Mouse (Mus musculus) embryonic facial prominence, embryonic 11.5 days (tissue): ENCODE data around the gene Sstr2. TPM values are rescaled to one million over a fixed set of nuclear protein-coding genes. Genes with fewer than 3 reads are reported as not detected.

Source experiments
- ATAC-seq: fragments of 200-750 bp; cut with Nextera tagmentation; replicated peaks from 2 replicates; pipeline ENCODE4 v1.8.0; 2017; ENCODE audit warnings: low read depth; ENCODE audit not compliant: insufficient number of reproducible peaks, low FRiP score, low TSS enrichment
- DNase-seq: peaks from one replicate; pipeline ENCODE4 v3.0.0-alpha.2; 2015; ENCODE audit warnings: low spot score
- H3K27ac ChIP-seq: fragments of 300-500 bp; sonication (generic); replicated peaks from 2 replicates; pipeline ENCODE4 v1.5.1; 2014; ENCODE audit warnings: mild to moderate bottlenecking, low read depth, low read length, control low read depth
- H3K27me3 ChIP-seq: fragments of 300-500 bp; sonication (generic); 2 replicates; pipeline ENCODE4 v1.6.1; 2014; ENCODE audit warnings: mild to moderate bottlenecking, low read length, moderate library complexity, mixed read lengths; ENCODE audit not compliant: control insufficient read depth, insufficient read depth
- H3K36me3 ChIP-seq: fragments of 300-500 bp; sonication (generic); replicated peaks from 2 replicates; pipeline ENCODE4 v1.6.1; 2014; ENCODE audit warnings: low read depth, mild to moderate bottlenecking, low read length, moderate library complexity, mixed read lengths; ENCODE audit not compliant: control insufficient read depth, insufficient read depth
- H3K4me1 ChIP-seq: fragments of 300-500 bp; sonication (generic); 2 replicates; pipeline ENCODE4 v1.6.1; 2014; ENCODE audit warnings: low read length, mixed read lengths; ENCODE audit not compliant: control insufficient read depth, insufficient read depth
- H3K4me2 ChIP-seq: fragments of 300-500 bp; sonication (generic); 2 replicates; pipeline ENCODE4 v1.6.1; 2014; ENCODE audit warnings: low read depth, mild to moderate bottlenecking, control low read depth, low read length, moderate library complexity
- H3K4me3 ChIP-seq: fragments of 300-500 bp; sonication (generic); 2 replicates; pipeline ENCODE4 v1.5.1; 2014; ENCODE audit warnings: low read depth, low read length, control low read depth
- H3K9ac ChIP-seq: fragments of 300-500 bp; sonication (generic); replicated peaks from 2 replicates; pipeline ENCODE4 v1.6.1; 2014; ENCODE audit warnings: mild to moderate bottlenecking, control low read depth, low read length
- H3K9me3 ChIP-seq: fragments of 300-500 bp; sonication (generic); replicated peaks from 2 replicates; pipeline ENCODE4 v1.6.1; 2016; ENCODE audit warnings: mild to moderate bottlenecking, low read length, inconsistent platforms, mixed read lengths; ENCODE audit not compliant: control insufficient read depth
- WGBS: fragments of 180-500 bp; shearing (Covaris S2); extraction: QIAGEN DNeasy Blood & Tissue Kit; methylation state at CpG from one replicate; pipeline ENCODE4 v1.1.7; 2014; 5-methylcytosine and 5-hydroxymethylcytosine counted together
- polyA plus RNA-seq: library from polyadenylated mRNA; unstranded; fragments of >200 nt; fragmentation: Nextera tagmentation; extraction: Ambion mirVana; gene quantifications from 2 replicates; pipeline ENCODE4 v1.2.1, GENCODE M21; 2014

Sstr2 gene
- polyA plus RNA-seq, 1 experiment from 2014 or later = 3.3 TPM

GRCm38 (mm10) chr11:113611664-113612611, 7.2 kb upstream of the Sstr2 start:
- H3K4me2 ChIP-seq = 0 out of 2 replicates have a peak overlapping the region, but pooled peaks have one; percentile 19
- H3K4me3 ChIP-seq = no peak overlapping the region
- H3K27me3 ChIP-seq = no peaks in the 10 kb centered on the region; the same call in 1 of the 2 replicates
- no peaks in the 10 kb centered on the region for H3K9me3 ChIP-seq
- H3K9ac ChIP-seq = peak overlapping the region; percentile 8; the same call in 1 of the 2 replicates
- WGBS = 25% methylated on average over 24 of the region's 24 CpGs
- ATAC-seq (peak; percentile 65), DNase-seq (peak; percentile 75)
- H3K36me3 ChIP-seq = no peaks in the 10 kb centered on the region
- peak overlapping the region; percentile 8; the same call in 1 of the 2 replicates for H3K27ac ChIP-seq
- H3K4me1 ChIP-seq = no peaks in the 10 kb centered on the region; the same call in 1 of the 2 replicates

GRCm38 (mm10) chr11:113614476-113614875, 4.7 kb upstream of the Sstr2 start:
- Histone ChIP-seq H3K27ac (no peak overlapping the region), H3K36me3 (no peaks in the 10 kb centered on the region), H3K4me2 (no peak overlapping the region), H3K4me1 (peaks cover 8% of the 10 kb centered on the region), H3K27me3 (peaks cover 12% of the 10 kb centered on the region), H3K4me3 (no peak overlapping the region), H3K9ac (no peak overlapping the region), H3K9me3 (no peaks in the 10 kb centered on the region)
- 76% methylated on average over 6 of the region's 6 CpGs for WGBS
- no peak for DNase-seq
- no peak for ATAC-seq

- Histone ChIP-seq H3K4me3 (no peak overlapping the region), H3K27ac (no peak overlapping the region), H3K9me3 (no peaks in the 10 kb centered on the region), H3K9ac (no peak overlapping the region), H3K36me3 (no peaks in the 10 kb centered on the region), H3K4me2 (no peak overlapping the region), H3K4me1 (peaks cover 9% of the 10 kb centered on the region), H3K27me3 (peaks cover 26% of the 10 kb centered on the region)
- 26% methylated on average over 14 of the region's 14 CpGs for WGBS
- ATAC-seq = no peak
- peak; percentile 84 for DNase-seq
Observed at GRCm38 (mm10) chr11:113617132-113617911, 1.8 kb upstream of the Sstr2 start.

- DNase-seq (no peak), ATAC-seq (no peak)
- peaks cover 9% of the 10 kb centered on the region for H3K4me1 ChIP-seq
- H3K9ac ChIP-seq = no peak overlapping the region
- H3K27ac ChIP-seq = no peak overlapping the region
- H3K4me3 ChIP-seq = peak overlapping the region; percentile 44
- H3K4me2 ChIP-seq = peak overlapping the region; percentile 97
- WGBS = 23% methylated on average over 4 of the region's 4 CpGs
- H3K36me3 ChIP-seq = no peaks in the 10 kb centered on the region
- H3K27me3 ChIP-seq = peaks cover 26% of the 10 kb centered on the region
- no peaks in the 10 kb centered on the region for H3K9me3 ChIP-seq
Observed at GRCm38 (mm10) chr11:113618303-113618671, 855 bp upstream of the Sstr2 start.

DNA sequence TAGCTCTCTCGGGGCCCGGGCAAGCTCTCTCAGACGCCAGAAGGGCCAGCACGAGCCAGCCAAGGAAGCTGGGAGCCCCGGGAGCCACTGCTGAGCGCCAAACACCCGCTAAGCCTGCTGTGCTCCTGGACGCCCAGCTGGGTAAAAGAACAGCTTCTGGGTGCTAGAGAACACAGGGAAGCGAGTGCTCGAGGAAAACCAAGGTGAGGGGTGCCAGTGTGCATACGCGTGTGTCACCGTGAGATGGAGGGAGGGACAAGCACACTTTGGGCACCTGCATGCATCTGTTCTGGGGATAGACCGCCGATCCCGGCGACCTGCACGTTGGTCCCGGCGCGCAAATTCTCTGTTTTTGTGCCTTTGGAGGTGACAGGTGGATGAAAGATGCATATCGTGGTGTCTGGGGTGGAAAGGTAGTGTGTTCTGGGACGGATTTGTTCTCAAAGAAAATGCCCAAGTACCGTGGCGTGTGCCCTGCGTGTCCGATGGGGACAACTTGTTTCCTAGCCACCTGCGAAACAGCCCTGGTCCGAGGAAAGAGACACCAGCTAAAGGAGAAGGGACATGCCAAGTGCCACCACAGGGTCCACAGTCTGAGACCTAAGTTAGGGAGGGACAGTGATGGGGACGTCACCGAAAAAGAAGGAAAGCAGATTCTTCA, 408 bp downstream of the Sstr2 start:
- DNase-seq (no peak), ATAC-seq (no peak)
- peaks cover 26% of the 10 kb centered on the region for H3K27me3 ChIP-seq
- H3K9ac ChIP-seq = peak overlapping the region; percentile 57
- WGBS = 2% methylated on average over 31 of the region's 31 CpGs
- peaks cover 9% of the 10 kb centered on the region for H3K4me1 ChIP-seq
- H3K27ac ChIP-seq = no peak overlapping the region
- H3K4me3 ChIP-seq = peak overlapping the region; percentile 44
- peak overlapping the region; percentile 97 for H3K4me2 ChIP-seq
- H3K9me3 ChIP-seq = no peaks in the 10 kb centered on the region
- H3K36me3 ChIP-seq = no peaks in the 10 kb centered on the region

DNA sequence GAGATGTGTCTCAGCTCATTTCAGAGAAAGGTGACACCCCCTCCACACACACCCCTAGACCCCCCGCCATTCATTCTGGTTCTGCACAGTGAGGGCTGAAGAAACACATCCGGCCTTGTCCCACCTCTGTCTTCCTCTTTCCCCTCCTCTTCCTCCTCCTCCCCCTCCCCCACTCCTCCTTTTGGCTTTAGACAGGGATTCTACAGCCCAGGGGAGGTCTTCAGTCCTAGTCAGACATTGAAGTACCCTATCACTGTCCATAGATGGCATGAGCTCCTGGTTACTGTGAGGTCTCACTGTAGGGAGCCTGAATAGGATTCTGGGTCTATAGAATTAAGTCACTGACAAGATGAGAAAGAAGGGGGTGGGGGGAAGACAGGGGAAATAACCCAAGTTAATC, 1.9 kb downstream of the Sstr2 start:
- Histone ChIP-seq H3K4me1 (peaks cover 9% of the 10 kb centered on the region), H3K9ac (no peak overlapping the region), H3K9me3 (no peaks in the 10 kb centered on the region), H3K4me3 (no peak overlapping the region), H3K36me3 (no peaks in the 10 kb centered on the region), H3K27ac (no peak overlapping the region), H3K4me2 (no peak overlapping the region), H3K27me3 (peaks cover 26% of the 10 kb centered on the region)
- DNase-seq (no peak), ATAC-seq (no peak)
- WGBS = 49% methylated on average over 2 of the region's 2 CpGs

DNA sequence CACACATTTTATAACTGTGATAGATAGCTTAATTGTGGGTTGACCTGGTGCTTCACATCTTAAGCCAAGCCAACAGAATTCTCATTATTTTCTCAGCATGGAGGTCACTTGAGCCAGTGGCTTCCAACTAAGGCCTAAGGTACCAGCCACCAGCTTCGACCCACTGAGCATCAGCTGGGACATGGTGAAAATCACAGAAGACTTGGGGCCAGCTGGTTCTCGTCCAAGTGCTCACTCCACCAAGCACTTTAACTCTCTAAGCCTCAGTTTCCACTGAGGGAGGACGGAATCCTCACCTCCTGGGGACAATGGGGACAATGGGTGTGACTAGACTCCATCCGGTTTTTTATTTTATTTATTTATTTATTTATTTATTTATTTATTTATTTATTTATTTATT, 2.9 kb downstream of the Sstr2 start:
- H3K4me2 ChIP-seq = no peak overlapping the region
- 81% methylated on average over 4 of the region's 4 CpGs for WGBS
- H3K9ac ChIP-seq = no peak overlapping the region
- peaks cover 9% of the 10 kb centered on the region for H3K4me1 ChIP-seq
- H3K4me3 ChIP-seq = no peak overlapping the region
- H3K36me3 ChIP-seq = no peaks in the 10 kb centered on the region
- ATAC-seq = no peak
- no peak for DNase-seq
- H3K27me3 ChIP-seq = peaks cover 26% of the 10 kb centered on the region
- H3K27ac ChIP-seq = no peak overlapping the region
- H3K9me3 ChIP-seq = no peaks in the 10 kb centered on the region
